Mouse (Mus musculus) olfactory bulb, adult 2 months (tissue): Measurements from ENCODE around the gene Scaf4.

Experiments used
- CTCF ChIP-seq: fragments of 200-500 bp; IDR thresholded peaks from 2 replicates; pipeline ENCODE4 v1.5.1; 2012; ENCODE audit warnings: low read depth, mild to moderate bottlenecking, low read length, moderate library complexity; ENCODE audit not compliant: insufficient read depth
- POLR2A ChIP-seq: fragments of 200-500 bp; IDR thresholded peaks from 2 replicates; pipeline ENCODE4 v1.6.1; 2012; ENCODE audit warnings: mild to moderate bottlenecking, low read depth, low read length, moderate library complexity; ENCODE audit not compliant: insufficient read depth

- TF ChIP-seq CTCF: peak; percentile 34; the same call in 1 of the 2 replicates
- no peak for TF ChIP-seq POLR2A
Observed at GRCm38 (mm10) chr16:90197337-90197973, 86.8 kb downstream of the Scaf4 start.
